Mouse (Mus musculus) layer of hippocampus, adult 8-10 months (tissue): ENCODE data around the gene Tnfsf12. TPM values are rescaled to one million over a fixed set of nuclear protein-coding genes. Genes with fewer than 3 reads are reported as not detected.

ENCODE experiments used
- DNase-seq, 2 experiments: peaks; one replicate each; pipeline ENCODE4 v3.0.0; 2022; ENCODE audit warnings: low spot score in 2 of 2
- microRNA-seq, 2 experiments: library from miRNA; unstranded; fragments of <30 nt; microRNA quantifications; one replicate each; pipeline ENCODE4 v1.2.0; 2022
- total RNA-seq, 4 experiments: library from RNA; stranded (reverse); gene quantifications; 2 replicates each; pipeline ENCODE4 v1.2.4; 2022

Tnfsf12 gene
- total RNA-seq, 4 experiments from 2014 or later, result 9.5 to 17.3 (median 14.4) TPM

DNA sequence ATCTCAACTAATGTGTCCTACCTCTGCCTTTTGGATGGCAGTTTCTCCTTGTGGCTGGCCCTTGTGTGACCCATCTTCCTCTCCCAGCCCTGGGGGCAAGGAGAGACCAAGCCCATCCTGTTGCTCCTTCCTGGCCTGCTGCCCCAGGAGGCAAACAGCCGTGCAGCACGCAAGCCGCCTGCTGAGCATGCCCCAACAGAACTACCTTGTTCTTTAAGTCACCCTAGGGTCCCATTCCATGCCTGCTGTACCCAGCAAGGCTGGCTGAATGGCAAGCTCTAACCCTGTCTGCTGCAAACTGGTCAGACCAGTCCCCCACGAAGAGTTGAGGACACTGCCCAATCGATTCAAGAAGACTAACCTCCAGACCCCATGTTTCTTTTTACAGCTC lies 39.6 kb downstream of the Tnfsf12 start:
- DNase-seq, result no peak

DNA sequence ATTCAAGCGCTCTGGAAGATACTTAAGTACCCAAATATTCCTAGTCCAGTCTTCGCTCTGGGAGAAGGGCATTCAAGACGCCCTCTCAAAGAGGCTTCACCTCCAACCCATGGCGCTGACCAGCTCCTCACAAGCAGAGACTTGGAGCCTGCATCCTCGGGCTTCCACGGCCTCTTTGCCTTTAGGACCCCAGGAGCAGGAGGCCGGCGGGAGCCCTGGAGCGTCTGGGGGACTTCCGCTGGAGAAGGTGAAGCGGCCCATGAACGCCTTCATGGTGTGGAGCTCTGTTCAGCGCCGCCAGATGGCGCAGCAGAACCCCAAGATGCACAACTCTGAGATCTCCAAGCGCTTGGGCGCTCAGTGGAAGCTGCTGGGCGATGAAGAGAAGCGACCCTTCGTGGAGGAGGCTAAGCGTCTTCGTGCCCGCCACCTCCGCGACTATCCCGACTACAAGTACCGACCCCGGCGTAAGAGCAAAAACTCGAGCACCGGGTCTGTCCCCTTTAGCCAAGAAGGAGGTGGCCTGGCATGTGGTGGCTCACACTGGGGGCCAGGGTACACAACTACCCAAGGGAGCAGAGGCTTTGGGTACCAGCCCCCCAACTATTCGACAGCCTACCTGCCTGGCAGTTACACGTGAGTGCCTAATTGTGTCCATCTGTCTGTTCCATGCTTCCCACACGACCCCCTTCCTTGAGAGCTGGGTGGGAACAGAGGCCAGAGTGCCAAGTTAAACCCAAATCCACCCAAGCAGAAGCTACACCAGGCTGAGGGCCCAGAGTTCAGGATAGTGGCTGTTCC lies 40.2 kb downstream of the Tnfsf12 start, which contains the start of gene Sox15:
TSS of gene Sox15 (plus strand) at position 51 of the 801 bp plus-strand sequence.
- peak in 1 of 2 experiments; percentile 72 for DNase-seq

DNA sequence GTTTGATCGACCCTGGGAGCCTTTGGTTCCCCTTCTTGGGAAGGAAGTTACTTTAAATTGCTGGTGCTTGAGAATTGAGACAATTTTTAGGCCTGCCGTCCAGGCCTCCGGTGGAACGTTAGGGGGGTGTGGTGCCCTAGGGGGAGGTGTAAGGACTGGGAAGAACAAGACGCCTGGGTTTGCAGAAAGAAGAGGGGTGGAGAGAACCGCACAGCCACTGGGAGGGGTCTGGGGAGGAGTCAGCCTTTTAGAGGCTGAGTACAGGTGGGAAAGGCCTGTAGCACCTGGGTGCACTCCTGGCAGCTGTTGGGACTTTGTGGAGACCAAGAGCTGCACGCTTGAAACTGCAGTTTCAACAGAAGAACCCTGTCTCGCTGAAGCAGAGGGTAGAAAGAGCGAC lies 40.9 kb downstream of the Tnfsf12 start:
- no peak for DNase-seq

DNA sequence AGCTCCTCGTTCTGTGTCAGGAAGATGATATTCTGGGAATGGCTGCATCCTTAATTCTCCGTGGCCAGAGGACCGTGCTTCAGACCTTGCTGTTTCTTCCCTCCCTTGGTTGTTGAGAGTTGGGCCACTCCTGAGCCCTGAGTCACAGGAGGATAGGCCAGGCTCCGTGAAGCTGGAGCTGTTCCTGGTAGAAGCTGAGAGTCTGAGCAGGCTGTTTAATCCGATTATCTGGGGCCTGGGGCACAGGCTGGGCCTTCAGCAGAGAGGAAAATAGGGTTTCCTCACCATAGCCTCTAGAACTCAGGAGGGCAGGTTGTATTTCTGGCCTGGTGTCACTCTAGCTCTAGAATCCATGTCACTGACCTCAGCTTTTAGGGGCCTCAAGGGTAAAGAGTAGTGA lies 42.2 kb downstream of the Tnfsf12 start:
- DNase-seq, result no peak

DNA sequence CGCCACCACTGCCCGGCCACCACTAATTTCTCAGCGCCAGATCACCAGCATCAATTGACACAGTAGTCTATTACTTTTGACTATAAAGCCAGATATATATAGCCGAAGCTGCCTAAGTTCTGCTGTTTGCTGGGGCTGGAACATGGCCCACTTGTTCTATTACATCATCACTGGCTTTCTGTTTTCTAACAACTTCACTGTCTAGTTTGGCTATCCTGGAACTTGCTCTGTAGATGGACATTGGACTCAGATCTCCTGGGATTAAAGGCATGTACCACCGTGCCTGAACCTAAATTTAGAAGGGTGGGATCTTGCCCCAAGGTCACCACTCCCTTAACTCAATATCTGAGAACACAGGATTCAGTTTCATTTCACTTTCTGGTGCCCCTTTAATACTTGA lies 49.8 kb downstream of the Tnfsf12 start:
- no peak for DNase-seq

Small RNA genes within 50 kb of the gene (microRNA-seq; reads per million reads assigned to microRNA genes)
- gene Mir1934, result 2.9 to 8.8 reads per million in 2 experiments

Other genes starting within 250 kb of the Tnfsf12 start
- 1 to 10 TPM; 3.1 to 6.3 (median 5.0) TPM for gene Dnah2, start 146.7 kb downstream of the Tnfsf12 start, total RNA-seq
- 100 to 1,000 TPM; 115 to 132 (median 124) TPM for gene Efnb3, start 135.6 kb downstream of the Tnfsf12 start, total RNA-seq
- gene Wrap53, start 115.6 kb downstream of the Tnfsf12 start, total RNA-seq, result 10 to 100 TPM; 12.2 to 17.8 (median 12.3) TPM
- 10 to 100 TPM; 27.7 to 36.7 (median 33.7) TPM for gene Trp53, start 115.5 kb downstream of the Tnfsf12 start, total RNA-seq
- gene Atp1b2, start 89.9 kb downstream of the Tnfsf12 start, total RNA-seq, result 100 to 1,000 TPM; 386 to 493 (median 443) TPM
- under 1 TPM in 2 of 4 experiments, not detected in 2; 0.59 to 0.92 TPM for gene Shbg, start 77.9 kb downstream of the Tnfsf12 start, total RNA-seq
- gene Sat2, start 73.8 kb downstream of the Tnfsf12 start, total RNA-seq, result 10 to 100 TPM; 13.3 to 19.2 (median 14.8) TPM
- 100 to 1,000 TPM; 132 to 154 (median 139) TPM for gene Fxr2, start 62.9 kb downstream of the Tnfsf12 start, total RNA-seq
- not detected for gene Sox15, start 40.5 kb downstream of the Tnfsf12 start, total RNA-seq
- gene Mpdu1, start 33.2 kb downstream of the Tnfsf12 start, total RNA-seq, result 10 to 100 TPM; 51.3 to 60.6 (median 56.8) TPM
- gene Cd68, start 29.7 kb downstream of the Tnfsf12 start, total RNA-seq, result 100 to 1,000 TPM in 1 of 4 experiments, 10 to 100 TPM in 3; 10.8 to 113 (median 55.2) TPM
- gene Eif4a1, start 23.4 kb downstream of the Tnfsf12 start, total RNA-seq, result 100 to 1,000 TPM; 319 to 328 (median 325) TPM
- gene Senp3, start 13.8 kb downstream of the Tnfsf12 start, total RNA-seq, result 100 to 1,000 TPM in 3 of 4 experiments, 10 to 100 TPM in 1; 82.9 to 123 (median 105) TPM
- gene Tnfsf13, start 10.1 kb downstream of the Tnfsf12 start, total RNA-seq, result 1 to 10 TPM; 2.9 to 3.8 (median 3.2) TPM
- gene Tnfsfm13, start 249 bp upstream of the Tnfsf12 start, total RNA-seq, result 1 to 10 TPM in 3 of 4 experiments, under 1 TPM in 1; 0.83 to 2.2 (median 1.3) TPM
- gene Polr2a, start 62.8 kb upstream of the Tnfsf12 start, total RNA-seq, result 10 to 100 TPM; 53.8 to 60.8 (median 59.1) TPM
- not detected for gene Slc35g3, start 66.1 kb upstream of the Tnfsf12 start, total RNA-seq
- 100 to 1,000 TPM; 121 to 145 (median 129) TPM for gene Zbtb4, start 70.1 kb upstream of the Tnfsf12 start, total RNA-seq
- 1 to 10 TPM in 3 of 4 experiments, under 1 TPM in 1; 0.49 to 2.2 (median 1.1) TPM for gene Chrnb1, start 100.1 kb upstream of the Tnfsf12 start, total RNA-seq
- 10 to 100 TPM; 26.1 to 36.5 (median 30.6) TPM for gene Fgf11, start 106.0 kb upstream of the Tnfsf12 start, total RNA-seq
- gene Tmem102, start 109.8 kb upstream of the Tnfsf12 start, total RNA-seq, result under 1 TPM in 2 of 4 experiments, not detected in 2; 0.17 to 0.47 TPM
- gene Gm39566, start 119.4 kb upstream of the Tnfsf12 start, total RNA-seq, result not detected
- not detected for gene Spem2, start 122.6 kb upstream of the Tnfsf12 start, total RNA-seq
- gene Spem1, start 126.3 kb upstream of the Tnfsf12 start, total RNA-seq, result under 1 TPM in 2 of 4 experiments, not detected in 2; 0.31 to 0.75 TPM
- gene Nlgn2, start 141.9 kb upstream of the Tnfsf12 start, total RNA-seq, result 100 to 1,000 TPM; 189 to 200 (median 199) TPM
- gene Tmem256, start 142.7 kb upstream of the Tnfsf12 start, total RNA-seq, result 100 to 1,000 TPM; 113 to 131 (median 121) TPM
- gene Plscr3, start 150.5 kb upstream of the Tnfsf12 start, total RNA-seq, result 10 to 100 TPM; 17.1 to 21.8 (median 20.0) TPM
- gene Tnk1, start 162.9 kb upstream of the Tnfsf12 start, total RNA-seq, result not detected
- not detected for gene Tmem95, start 182.2 kb upstream of the Tnfsf12 start, total RNA-seq
- gene Kctd11, start 185.6 kb upstream of the Tnfsf12 start, total RNA-seq, result 1 to 10 TPM; 1.4 to 2.8 (median 1.6) TPM
- gene Acap1, start 199.7 kb upstream of the Tnfsf12 start, total RNA-seq, result under 1 TPM in 2 of 4 experiments, not detected in 2; 0.14 to 0.34 TPM
- under 1 TPM in 2 of 4 experiments, not detected in 2; 0.64 to 0.72 TPM for gene 2810408A11Rik, start 205.1 kb upstream of the Tnfsf12 start, total RNA-seq
- 100 to 1,000 TPM in 3 of 4 experiments, 10 to 100 TPM in 1; 92.4 to 126 (median 112) TPM for gene Neurl4, start 205.2 kb upstream of the Tnfsf12 start, total RNA-seq
- gene Gps2, start 218.0 kb upstream of the Tnfsf12 start, total RNA-seq, result 10 to 100 TPM; 28.2 to 44.5 (median 38.4) TPM
- 100 to 1,000 TPM; 395 to 425 (median 420) TPM for gene Eif5a, start 226.1 kb upstream of the Tnfsf12 start, total RNA-seq
- 10 to 100 TPM; 10.6 to 18.7 (median 13.9) TPM for gene Ybx2, start 239.9 kb upstream of the Tnfsf12 start, total RNA-seq